Mouse (Mus musculus) hindbrain, embryonic 11.5 days (tissue): ENCODE data around the gene Fxyd5. TPM values are rescaled to one million over a fixed set of nuclear protein-coding genes. Genes with fewer than 3 reads are reported as not detected.
A peak's percentile ranks its signal among the peaks of the same experiment; 100 is the strongest.

Experiments
- ATAC-seq: fragments of 200-750 bp; cut with Nextera tagmentation; 2 replicates; pipeline ENCODE4 v1.8.0; 2017; ENCODE audit warnings: mild to moderate bottlenecking, moderate TSS enrichment, moderate library complexity; ENCODE audit not compliant: low FRiP score
- DNase-seq: peaks from one replicate; pipeline ENCODE4 v3.0.0-alpha.2; 2015; ENCODE audit warnings: low spot score
- H3K27ac ChIP-seq: fragments of 300-500 bp; sonication (generic); 2 replicates; pipeline ENCODE4 v1.5.1; 2014; ENCODE audit warnings: mild to moderate bottlenecking, low read depth, low read length
- H3K27me3 ChIP-seq: fragments of 300-500 bp; sonication (generic); 2 replicates; pipeline ENCODE4 v1.6.1; 2014; ENCODE audit warnings: mild to moderate bottlenecking, low read length, moderate library complexity, mixed read lengths; ENCODE audit not compliant: control insufficient read depth, insufficient read depth
- H3K36me3 ChIP-seq: fragments of 300-500 bp; sonication (generic); 2 replicates; pipeline ENCODE4 v1.6.1; 2014; ENCODE audit warnings: mild to moderate bottlenecking, low read length, moderate library complexity, mixed read lengths; ENCODE audit not compliant: control insufficient read depth, insufficient read depth
- H3K4me1 ChIP-seq: fragments of 300-500 bp; sonication (generic); replicated peaks from 2 replicates; pipeline ENCODE4 v1.6.1; 2014; ENCODE audit warnings: low read length, mixed read lengths; ENCODE audit not compliant: control insufficient read depth, insufficient read depth
- H3K4me2 ChIP-seq: fragments of 300-500 bp; sonication (generic); replicated peaks from 2 replicates; pipeline ENCODE4 v1.6.1; 2014; ENCODE audit warnings: mild to moderate bottlenecking, low read depth, low read length
- H3K4me3 ChIP-seq: fragments of 300-500 bp; sonication (generic); 2 replicates; pipeline ENCODE4 v1.5.1; 2014; ENCODE audit warnings: low read depth, low read length
- H3K9ac ChIP-seq: fragments of 300-500 bp; sonication (generic); 2 replicates; pipeline ENCODE4 v1.6.1; 2014; ENCODE audit warnings: low read depth, low read length
- H3K9me3 ChIP-seq: fragments of 300-500 bp; sonication (generic); 2 replicates; pipeline ENCODE4 v1.6.1; 2016; ENCODE audit warnings: low read length; ENCODE audit not compliant: control insufficient read depth
- WGBS: fragments of 180-500 bp; shearing (Covaris S2); extraction: QIAGEN DNeasy Blood & Tissue Kit; methylation state at CpG from one replicate; pipeline ENCODE4 v1.1.7; 2014; 5-methylcytosine and 5-hydroxymethylcytosine counted together
- polyA plus RNA-seq: library from polyadenylated mRNA; unstranded; fragments of >200 nt; fragmentation: Nextera tagmentation; extraction: Ambion mirVana; gene quantifications from 2 replicates; pipeline ENCODE4 v1.2.1, GENCODE M21; 2014

Gene Fxyd5
- polyA plus RNA-seq = 12.3 and 14.1 TPM in 2 replicates

- DNase-seq = no peak
- H3K9ac ChIP-seq = no peak within 1 kb of the TSS
- no peaks in the 10 kb centered on the region for H3K9me3 ChIP-seq
- no peaks in the 10 kb centered on the region for H3K4me1 ChIP-seq
- peak within 1 kb of the TSS; percentile 25; the same call in 1 of the 2 replicates for H3K4me2 ChIP-seq
- H3K27ac ChIP-seq = no peak within 1 kb of the TSS
- 41% methylated on average over 10 of the region's 10 CpGs for WGBS
- H3K4me3 ChIP-seq = no peak within 1 kb of the TSS
- no peak for ATAC-seq
- peaks cover 25% of the 10 kb centered on the region for H3K27me3 ChIP-seq
- no peaks in the 10 kb centered on the region for H3K36me3 ChIP-seq
Measured at GRCm38 (mm10) chr7:31042431-31042910, at the start of gene Fxyd5. Gene Fxyd5, minus strand, starts transcription at chr7:31042481.

- Histone ChIP-seq H3K36me3 (no peaks in the 10 kb centered on the region), H3K9me3 (no peaks in the 10 kb centered on the region), H3K27me3 (no peaks in the 10 kb centered on the region), H3K27ac (no peak overlapping the region), H3K4me1 (no peaks in the 10 kb centered on the region), H3K4me2 (no peak overlapping the region), H3K9ac (no peak overlapping the region), H3K4me3 (no peak overlapping the region)
- 96% methylated on average over 2 of the region's 2 CpGs for WGBS
- DNase-seq (no peak), ATAC-seq (no peak)
Measured at GRCm38 (mm10) chr7:31089721-31090120, 47.4 kb upstream of the Fxyd5 start.

DNA sequence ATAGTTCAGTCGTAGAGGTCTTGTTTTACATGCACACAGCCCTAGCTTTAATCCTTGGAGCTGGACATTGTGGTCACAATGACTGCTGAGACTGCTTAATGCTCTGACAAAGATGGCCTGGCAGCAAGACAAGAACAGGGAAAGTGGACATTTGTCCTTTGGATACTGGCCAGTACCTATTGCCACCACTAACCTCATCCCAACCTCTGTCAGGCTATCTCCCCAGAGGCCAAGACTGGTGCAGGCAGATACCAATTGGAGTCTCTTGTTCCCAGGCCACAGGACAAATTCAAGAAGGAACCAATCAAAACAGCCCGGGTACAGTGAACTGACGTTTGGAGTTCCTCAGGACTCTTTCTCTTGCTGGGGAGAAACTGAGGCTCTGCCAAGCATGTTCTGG is 45.9 kb upstream of the Fxyd5 start:
- Histone ChIP-seq H3K4me3 (no peak overlapping the region), H3K9me3 (no peaks in the 10 kb centered on the region), H3K9ac (no peak overlapping the region), H3K4me1 (no peaks in the 10 kb centered on the region), H3K36me3 (no peaks in the 10 kb centered on the region), H3K27ac (no peak overlapping the region), H3K27me3 (no peaks in the 10 kb centered on the region), H3K4me2 (no peak overlapping the region)
- DNase-seq (no peak), ATAC-seq (no peak)
- 64% methylated on average over 3 of the region's 3 CpGs for WGBS

- H3K9me3 ChIP-seq = no peaks in the 10 kb centered on the region
- H3K4me1 ChIP-seq = no peaks in the 10 kb centered on the region
- H3K9ac ChIP-seq = no peak overlapping the region
- no peak for DNase-seq
- H3K4me3 ChIP-seq = no peak overlapping the region
- H3K4me2 ChIP-seq = no peak overlapping the region
- H3K36me3 ChIP-seq = no peaks in the 10 kb centered on the region
- H3K27me3 ChIP-seq = no peaks in the 10 kb centered on the region
- no peak overlapping the region for H3K27ac ChIP-seq
- WGBS = 70% methylated on average over 2 of the region's 2 CpGs
- no peak for ATAC-seq
Measured at GRCm38 (mm10) chr7:31087262-31087661, 45.0 kb upstream of the Fxyd5 start.

DNA sequence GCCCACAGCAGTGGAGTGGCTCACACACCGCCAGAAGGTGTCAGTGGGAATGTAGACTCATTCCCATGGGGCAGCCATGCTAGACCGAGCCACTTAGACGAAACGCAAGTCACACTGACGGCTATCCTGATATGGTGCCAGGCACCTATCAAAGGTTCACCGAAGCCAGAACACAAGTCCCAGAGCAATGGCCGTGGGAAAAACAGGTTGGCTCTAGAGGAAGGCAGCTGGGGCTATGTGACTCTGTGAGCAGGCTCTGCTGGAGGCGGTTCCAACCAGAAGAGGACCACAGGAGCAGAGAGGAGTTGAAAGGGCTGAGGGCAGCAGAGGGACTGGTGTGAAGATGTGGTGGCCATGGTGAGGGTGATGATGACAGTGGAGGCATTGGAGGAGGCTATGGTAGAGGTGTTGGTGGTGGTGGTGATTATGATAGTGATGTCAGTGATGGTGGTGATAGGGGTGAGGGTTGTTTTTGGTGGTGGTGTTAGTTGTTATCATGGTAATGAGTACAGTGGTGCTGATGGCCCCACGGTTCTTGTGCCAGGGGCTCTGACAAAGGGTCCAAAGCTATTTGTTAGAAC is 44.0 kb upstream of the Fxyd5 start:
- H3K4me2 ChIP-seq = no peak overlapping the region
- H3K4me1 ChIP-seq = no peaks in the 10 kb centered on the region
- H3K36me3 ChIP-seq = no peaks in the 10 kb centered on the region
- H3K9ac ChIP-seq = no peak overlapping the region
- H3K4me3 ChIP-seq = no peak overlapping the region
- ATAC-seq (no peak), DNase-seq (no peak)
- 90% methylated on average over 9 of the region's 9 CpGs for WGBS
- no peaks in the 10 kb centered on the region for H3K27me3 ChIP-seq
- no peaks in the 10 kb centered on the region for H3K9me3 ChIP-seq
- no peak overlapping the region for H3K27ac ChIP-seq

GRCm38 (mm10) chr7:31085171-31085570 is 42.9 kb upstream of the Fxyd5 start:
- no peak overlapping the region for H3K4me2 ChIP-seq
- peak; percentile 38 for DNase-seq
- peak overlapping the region; percentile 11; the same call in 1 of the 2 replicates for H3K27ac ChIP-seq
- H3K36me3 ChIP-seq = no peaks in the 10 kb centered on the region
- H3K9ac ChIP-seq = no peak overlapping the region
- H3K4me1 ChIP-seq = no peaks in the 10 kb centered on the region
- 16% methylated on average over 3 of the region's 3 CpGs for WGBS
- peak; percentile 65 for ATAC-seq
- H3K4me3 ChIP-seq = no peak overlapping the region
- no peaks in the 10 kb centered on the region for H3K9me3 ChIP-seq
- no peaks in the 10 kb centered on the region for H3K27me3 ChIP-seq

- no peak for ATAC-seq
- Histone ChIP-seq H3K4me3 (no peak overlapping the region), H3K27ac (no peak overlapping the region), H3K4me2 (no peak overlapping the region), H3K27me3 (no peaks in the 10 kb centered on the region), H3K36me3 (no peaks in the 10 kb centered on the region), H3K9me3 (no peaks in the 10 kb centered on the region), H3K9ac (no peak overlapping the region), H3K4me1 (no peaks in the 10 kb centered on the region)
- WGBS = 57% methylated on average over 9 of the region's 9 CpGs
- no peak for DNase-seq
Measured at GRCm38 (mm10) chr7:31084140-31084539, 41.9 kb upstream of the Fxyd5 start.

DNA sequence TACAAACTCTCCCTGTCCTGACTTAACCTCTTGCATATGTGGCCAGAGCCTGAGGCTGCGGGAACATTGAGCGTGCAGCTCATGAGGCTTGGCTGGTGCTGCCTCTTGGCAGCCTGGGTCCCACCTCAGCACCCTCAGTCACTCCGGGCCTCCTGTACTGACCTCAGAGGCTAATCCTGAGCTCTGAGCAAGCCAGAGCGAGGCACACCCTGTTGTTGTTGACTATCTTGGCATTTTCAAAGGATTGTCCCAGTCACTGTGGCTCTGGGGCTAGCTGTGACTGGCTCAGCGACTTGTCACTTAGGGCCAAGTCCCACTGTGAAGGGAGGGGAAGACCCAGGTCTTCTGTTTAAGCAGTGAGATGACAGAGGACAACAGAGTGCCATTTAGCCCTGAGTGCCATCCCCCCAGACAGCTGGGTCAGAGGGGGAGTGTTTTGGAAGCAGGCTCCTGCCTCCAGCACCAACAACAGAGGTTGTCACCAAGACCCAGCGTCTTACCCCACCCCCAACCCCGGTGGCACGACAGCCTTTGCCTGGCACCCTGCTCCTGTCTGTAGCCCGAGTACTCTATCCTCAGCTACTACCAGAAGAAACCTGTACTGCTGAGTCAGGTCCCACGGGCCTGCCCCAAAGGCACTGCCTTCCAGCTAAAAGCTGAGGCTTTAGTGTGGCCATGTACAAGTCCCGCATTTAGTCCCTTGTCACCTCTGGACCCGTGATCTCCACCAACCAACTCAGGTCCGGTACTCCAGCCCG is 40.7 kb upstream of the Fxyd5 start:
- H3K4me3 ChIP-seq = no peak overlapping the region
- H3K36me3 ChIP-seq = no peaks in the 10 kb centered on the region
- no peaks in the 10 kb centered on the region for H3K4me1 ChIP-seq
- whole genome bisulfite sequencing = 60% methylated on average over 14 of the region's 14 CpGs
- H3K27ac ChIP-seq = no peak overlapping the region
- peak; percentile 24; the same call in 1 of the 2 replicates for ATAC-seq
- H3K9me3 ChIP-seq = no peaks in the 10 kb centered on the region
- H3K9ac ChIP-seq = no peak overlapping the region
- no peaks in the 10 kb centered on the region for H3K27me3 ChIP-seq
- DNase-seq = no peak
- H3K4me2 ChIP-seq = no peak overlapping the region

DNA sequence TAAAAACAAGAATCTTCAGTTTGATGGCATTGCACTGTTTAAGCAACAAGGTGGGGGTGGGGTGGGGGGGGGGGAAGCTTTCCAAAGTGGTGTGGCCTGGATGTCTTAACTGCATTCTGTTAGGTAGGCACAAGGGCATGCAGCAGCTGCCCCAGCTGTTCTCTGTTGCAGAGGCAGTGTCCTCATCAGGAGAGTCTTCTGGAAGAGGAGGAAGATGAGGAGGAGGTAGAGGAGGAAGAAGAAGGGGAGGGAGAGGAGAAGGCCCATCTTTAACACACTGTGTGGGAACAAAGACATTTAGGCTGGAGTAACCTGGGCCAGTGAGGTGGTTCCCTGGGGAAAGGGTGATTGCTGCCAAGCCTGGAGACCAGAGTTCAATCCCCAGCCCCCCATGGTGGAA is 39.8 kb upstream of the Fxyd5 start:
- Histone ChIP-seq H3K9ac (no peak overlapping the region), H3K36me3 (no peaks in the 10 kb centered on the region), H3K4me1 (no peaks in the 10 kb centered on the region), H3K4me2 (no peak overlapping the region), H3K4me3 (no peak overlapping the region), H3K27ac (no peak overlapping the region), H3K27me3 (no peaks in the 10 kb centered on the region), H3K9me3 (no peaks in the 10 kb centered on the region)
- no peak for DNase-seq
- no peak for ATAC-seq
